ENCODE assay signal across 9 mouse cellular contexts in genomic region chr8:88520381-88520780, GRCm38 (mm10). TPM values are rescaled to one million over a fixed set of nuclear protein-coding genes. Genes with fewer than 3 reads are reported as not detected.
DNase-seq lines count a peak whose midpoint lies in the region; ATAC-seq lines count a peak whose summit lies in the region.
"Had no signal": no experiment of that assay in that cellular context is flagged by ENCODE, and none has a peak within 500 bp of the region (broad histone marks: within the 10 kb centered on the region; RNA-seq: fewer than 3 reads in every experiment).

No protein-coding gene starts in this region.

- peak overlapping the region; percentile 5 for H3K4me3 ChIP-seq in megakaryocyte, embryonic 14.5 days (replicated peaks)
- peak overlapping the region; percentile 89 for H3K4me3 ChIP-seq in hindbrain, embryonic 14.5 days (replicated peaks; ENCODE audit: low read length)
- H3K4me3 ChIP-seq in midbrain, embryonic 13.5 days (replicated peaks) = no peak overlapping the region; the same call in 1 of the 2 replicates

- peaks cover 24% of the 10 kb centered on the region for H3K4me1 ChIP-seq in megakaryocyte, embryonic 14.5 days
- peaks cover 29% of the 10 kb centered on the region for H3K4me1 ChIP-seq in hindbrain, embryonic 14.5 days (replicated peaks; ENCODE audit: control insufficient read depth, insufficient read depth, low read length)
- H3K4me1 ChIP-seq in midbrain, embryonic 13.5 days (replicated peaks) = peaks cover 56% of the 10 kb centered on the region

- no peak overlapping the region for H3K27ac ChIP-seq in hindbrain, embryonic 14.5 days
- no peak overlapping the region for H3K27ac ChIP-seq in midbrain, embryonic 13.5 days

- H3K4me2 ChIP-seq in hindbrain, embryonic 14.5 days (replicated peaks) = peak overlapping the region; percentile 99
- H3K4me2 ChIP-seq in midbrain, embryonic 13.5 days (replicated peaks) = peak overlapping the region; percentile 99

- peaks cover 7% of the 10 kb centered on the region for H3K9me3 ChIP-seq in megakaryocyte, embryonic 14.5 days
- H3K9me3 ChIP-seq in hindbrain, embryonic 14.5 days (ENCODE audit: control insufficient read depth, low read length) = no peaks in the 10 kb centered on the region
- H3K9me3 ChIP-seq in midbrain, embryonic 13.5 days = no peaks in the 10 kb centered on the region

- no peak for ATAC-seq in megakaryocyte, adult 5-6 weeks (ENCODE audit: poor library complexity, severe bottlenecking)
- no peak for ATAC-seq in hindbrain, embryonic 14.5 days (ENCODE audit: low FRiP score)
- no peak for ATAC-seq in midbrain, embryonic 13.5 days
- no peak for ATAC-seq in erythroid progenitor cell, adult 5-6 weeks (replicated peaks; ENCODE audit: low FRiP score, poor library complexity, severe bottlenecking)

- DNase-seq in adrenal gland, postnatal 10 days = peak; percentile 60
- no peak for DNase-seq in adrenal gland, adult 18-20 months (ENCODE audit: low spot score in 2 of 2)
- peak; percentile 39 for DNase-seq in hindbrain, embryonic 14.5 days (ENCODE audit: low spot score)
- no peak for DNase-seq in left cerebral cortex, adult 8-10 months (ENCODE audit: low spot score in 2 of 2)

- WGBS in hindbrain, embryonic 14.5 days = 13% methylated on average over 13 of the region's 13 CpGs
- 10% methylated on average over 13 of the region's 13 CpGs for WGBS in midbrain, embryonic 13.5 days

- no peaks in the 10 kb centered on the region for H3K36me3 ChIP-seq in megakaryocyte, embryonic 14.5 days (replicated peaks; ENCODE audit: low read length)
- H3K36me3 ChIP-seq in hindbrain, embryonic 14.5 days (replicated peaks; ENCODE audit: control insufficient read depth, insufficient read depth) = no peaks in the 10 kb centered on the region
- no peaks in the 10 kb centered on the region for H3K36me3 ChIP-seq in midbrain, embryonic 13.5 days

- H3K9ac ChIP-seq in hindbrain, embryonic 14.5 days = no peak overlapping the region
- H3K9ac ChIP-seq in midbrain, embryonic 13.5 days (replicated peaks) = no peak overlapping the region

- peaks cover 95% of the 10 kb centered on the region for H3K27me3 ChIP-seq in megakaryocyte, embryonic 14.5 days (replicated peaks)
- H3K27me3 ChIP-seq in hindbrain, embryonic 14.5 days (ENCODE audit: control insufficient read depth, insufficient read depth, low read length) = peaks cover 5% of the 10 kb centered on the region; the same call in 1 of the 2 replicates
- peaks cover 22% of the 10 kb centered on the region for H3K27me3 ChIP-seq in midbrain, embryonic 13.5 days

RNA-seq across cellular contexts. Expression of gene Nkd1, which starts 0.8 kb away (rescaled TPM):
- total RNA-seq in adrenal gland, postnatal 10 days (2021) = 10 to 100 TPM; 35.3 to 40.0 TPM
- total RNA-seq in adrenal gland, adult 18-20 months (2021) = 10 to 100 TPM; 29.0 to 33.1 TPM
- 1.3 TPM in 1 of 2 replicates, not detected in the other for polyA plus RNA-seq in megakaryocyte, embryonic 14.5 days (2012; ENCODE audit: insufficient read depth, low replicate concordance)
- not detected in 2 replicates for total RNA-seq in megakaryocyte, adult 5-6 weeks (2015)
- 0.07 TPM in 1 of 2 replicates, not detected in the other for total RNA-seq in megakaryocyte, adult 5-6 weeks (2017)
- 45.3 and 57.6 TPM in 2 replicates for polyA plus RNA-seq in hindbrain, embryonic 14.5 days (2014; fragmentation: Nextera tagmentation; extraction: Ambion mirVana)
- 68.4 and 79.8 TPM in 2 replicates for polyA plus RNA-seq in midbrain, embryonic 13.5 days (2015; fragmentation: Nextera tagmentation; extraction: Ambion mirVana)
- not detected in 2 replicates for total RNA-seq in erythroid progenitor cell, adult 5-6 weeks (2015; ENCODE audit: low replicate concordance)
- not detected in 2 replicates for total RNA-seq in erythroid progenitor cell, adult 5-6 weeks (2017; ENCODE audit: low replicate concordance)
- total RNA-seq in left cerebral cortex, adult 8-10 months (2022) = 10 to 100 TPM; 11.1 to 15.6 (median 14.6) TPM
- total RNA-seq: neutrophil, adult 5-6 weeks had no signal

Comparison
In these comparisons a context has a peak if more than half of its experiments do, and no peak if none do; other contexts are left out.
1. DNase-seq: peak in adrenal gland, postnatal 10 days (single experiment) and hindbrain, embryonic 14.5 days (single experiment); none in adrenal gland, adult 18-20 months (0 of 2) and left cerebral cortex, adult 8-10 months (0 of 2).
2. RNA of gene Nkd1, which starts 0.8 kb away (total RNA-seq): 35.3 to 40.0 TPM in adrenal gland, postnatal 10 days, 29.0 to 33.1 TPM in adrenal gland, adult 18-20 months and 11.1 to 15.6 TPM in left cerebral cortex, adult 8-10 months; 0.07 TPM in megakaryocyte, adult 5-6 weeks and not detected in erythroid progenitor cell, adult 5-6 weeks; every median in the first group is over 4 times any median in the second.